Mouse (Mus musculus) kidney, adult 2 months (tissue): Measurements from ENCODE around the gene Prkcz. TPM values are rescaled to one million over a fixed set of nuclear protein-coding genes. Genes with fewer than 3 reads are reported as not detected.

Experiments used
- DNase-seq: peaks from one replicate; pipeline ENCODE4 v3.0.0; 2021
- H3K27ac ChIP-seq: fragments of 200-500 bp; 2 replicates; pipeline ENCODE4 v1.5.1; 2012; ENCODE audit warnings: low read depth, low read length, control low read depth, inconsistent platforms; ENCODE audit not compliant: insufficient read depth
- H3K27me3 ChIP-seq: fragments of 200-500 bp; replicated peaks from 2 replicates; pipeline ENCODE4 v1.6.1; 2012; ENCODE audit warnings: mild to moderate bottlenecking, moderate library complexity, low read length, inconsistent platforms; ENCODE audit not compliant: control insufficient read depth, insufficient read depth
- H3K36me3 ChIP-seq: fragments of 200-500 bp; 2 replicates; pipeline ENCODE4 v1.6.1; 2012; ENCODE audit warnings: mild to moderate bottlenecking, moderate library complexity, low read length, inconsistent platforms; ENCODE audit not compliant: control insufficient read depth, insufficient read depth
- H3K4me1 ChIP-seq: fragments of 200-500 bp; 2 replicates; pipeline ENCODE4 v1.6.1; 2011; ENCODE audit warnings: low read length; ENCODE audit not compliant: control insufficient read depth, insufficient read depth
- H3K4me3 ChIP-seq: fragments of 200-500 bp; 2 replicates; pipeline ENCODE4 v1.5.1; 2011; ENCODE audit warnings: mild to moderate bottlenecking, low read depth, low read length, control low read depth; ENCODE audit not compliant: insufficient read depth
- CTCF ChIP-seq: fragments of 200-500 bp; conservative IDR thresholded peaks from 2 replicates; pipeline ENCODE4 v1.5.1; 2011; ENCODE audit warnings: low read depth, mild to moderate bottlenecking, control low read depth, low read length, moderate library complexity, mixed read lengths; ENCODE audit not compliant: insufficient read depth, insufficient read length
- POLR2A ChIP-seq: fragments of 200-500 bp; IDR thresholded peaks from one replicate; pipeline ENCODE4 v1.6.1; 2011; ENCODE audit warnings: low read depth, low read length, control low read depth
- WGBS: fragments of 180-500 bp; shearing (Covaris S2); methylation state at CpG from one replicate; pipeline ENCODE4 v1.1.7; 2018; 5-methylcytosine and 5-hydroxymethylcytosine counted together
- polyA plus RNA-seq: library from polyadenylated mRNA; depleted of rRNA; stranded (reverse); fragments of >200 nt; gene quantifications from 2 replicates; pipeline ENCODE4 v1.2.3, GENCODE M21; 2012

Gene Prkcz
- polyA plus RNA-seq, 1 experiment: 80.1 TPM

- TF ChIP-seq POLR2A (no peak), CTCF (no peak)
- peak; percentile 82 for DNase-seq
- Histone ChIP-seq H3K36me3 (no peaks in the 10 kb centered on the region), H3K4me1 (peaks cover 49% of the 10 kb centered on the region), H3K27me3 (no peaks in the 10 kb centered on the region), H3K4me3 (no peak overlapping the region), H3K27ac (peak overlapping the region; percentile 97)
- WGBS: 16% methylated on average over 8 of the region's 8 CpGs
Measured at GRCm38 (mm10) chr4:155234371-155235310, 126.5 kb downstream of the Prkcz start.

- Histone ChIP-seq H3K4me3 (no peak overlapping the region), H3K4me1 (peaks cover 46% of the 10 kb centered on the region), H3K27ac (peak overlapping the region; percentile 97), H3K27me3 (no peaks in the 10 kb centered on the region), H3K36me3 (no peaks in the 10 kb centered on the region)
- 6% methylated on average over 10 of the region's 10 CpGs for WGBS
- no peak for TF ChIP-seq POLR2A
- no peak for TF ChIP-seq CTCF
- peak; percentile 81 for DNase-seq
Measured at GRCm38 (mm10) chr4:155233878-155234277, 127.3 kb downstream of the Prkcz start.

GRCm38 (mm10) chr4:155228461-155228860, 132.7 kb downstream of the Prkcz start:
- Histone ChIP-seq H3K4me3 (no peak overlapping the region), H3K27ac (no peak overlapping the region), H3K27me3 (no peaks in the 10 kb centered on the region), H3K4me1 (peaks cover 6% of the 10 kb centered on the region), H3K36me3 (no peaks in the 10 kb centered on the region)
- peak; percentile 77 for DNase-seq
- 56% methylated on average over 5 of the region's 5 CpGs for WGBS
- TF ChIP-seq POLR2A (no peak), CTCF (no peak)

- no peak overlapping the region for H3K4me3 ChIP-seq
- WGBS: 83% methylated on average over 4 of the region's 4 CpGs
- no peak overlapping the region for H3K27ac ChIP-seq
- no peaks in the 10 kb centered on the region for H3K27me3 ChIP-seq
- peaks cover 5% of the 10 kb centered on the region; the same call in 1 of the 2 replicates for H3K4me1 ChIP-seq
- DNase-seq: no peak
- TF ChIP-seq CTCF (no peak), POLR2A (no peak)
- H3K36me3 ChIP-seq: no peaks in the 10 kb centered on the region
Measured at GRCm38 (mm10) chr4:155227986-155228385, 133.2 kb downstream of the Prkcz start.

GRCm38 (mm10) chr4:155225918-155226317, 135.2 kb downstream of the Prkcz start:
- TF ChIP-seq CTCF (no peak), POLR2A (no peak)
- Histone ChIP-seq H3K4me3 (no peak overlapping the region), H3K27me3 (no peaks in the 10 kb centered on the region), H3K27ac (no peak overlapping the region), H3K36me3 (no peaks in the 10 kb centered on the region), H3K4me1 (peaks cover 10% of the 10 kb centered on the region; the same call in 1 of the 2 replicates)
- 94% methylated on average over 5 of the region's 5 CpGs for WGBS
- DNase-seq: no peak

GRCm38 (mm10) chr4:155223594-155224528, 137.3 kb downstream of the Prkcz start:
- H3K4me1 ChIP-seq: peaks cover 28% of the 10 kb centered on the region
- no peak for DNase-seq
- TF ChIP-seq POLR2A (no peak), CTCF (no peak)
- peak overlapping the region; percentile 64 for H3K4me3 ChIP-seq
- peak overlapping the region; percentile 99 for H3K27ac ChIP-seq
- no peaks in the 10 kb centered on the region for H3K36me3 ChIP-seq
- 35% methylated on average over 20 of the region's 20 CpGs for WGBS
- no peaks in the 10 kb centered on the region for H3K27me3 ChIP-seq

GRCm38 (mm10) chr4:155222841-155223593, 138.1 kb downstream of the Prkcz start:
- no peaks in the 10 kb centered on the region for H3K36me3 ChIP-seq
- peak overlapping the region; percentile 99 for H3K27ac ChIP-seq
- no peaks in the 10 kb centered on the region for H3K27me3 ChIP-seq
- H3K4me1 ChIP-seq: peaks cover 37% of the 10 kb centered on the region
- peak overlapping the region; percentile 98 for H3K4me3 ChIP-seq
- TF ChIP-seq POLR2A (peak; percentile 55), CTCF (0 out of 2 replicates have a peak, but pooled peaks have one; percentile 15)
- peak; percentile 99 for DNase-seq
- 12% methylated on average over 116 of the region's 116 CpGs for WGBS
